Mouse (Mus musculus): ENCODE measurements around the gene Gm21616. TPM values are rescaled to one million over a fixed set of nuclear protein-coding genes. Genes with fewer than 3 reads are reported as not detected.

Gene Gm21616
- not detected in 2 replicates for polyA plus RNA-seq (2015; fragmentation: Nextera tagmentation; extraction: Ambion mirVana)

DNA sequence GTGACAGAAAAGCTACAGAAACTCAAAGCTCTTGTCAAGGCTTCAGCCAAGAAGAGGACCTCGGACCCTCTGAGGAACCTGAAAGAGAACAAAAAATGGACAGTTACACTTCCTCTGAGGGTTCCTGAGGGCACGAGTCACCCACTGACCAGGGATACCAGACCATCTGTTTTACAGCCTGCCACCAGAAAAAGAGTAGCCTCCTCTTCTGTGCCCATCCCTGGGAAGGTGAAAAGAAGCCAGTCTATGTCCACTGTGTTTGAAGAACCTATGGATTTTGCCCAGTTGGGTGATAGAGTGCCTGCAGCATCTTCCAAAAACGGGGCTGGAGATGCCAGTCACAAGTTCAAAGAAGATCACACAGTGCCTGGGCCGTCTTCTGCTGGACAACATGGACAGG, at the start of gene Gm21616:
Gene Gm21616 (plus strand): TSS at position 301 of the 400 bp plus-strand sequence.

